Mouse (Mus musculus) forelimb bud, embryonic 11.5 days (tissue): ENCODE measurements around the gene Rufy2.
A peak's percentile ranks its signal among the peaks of the same experiment; 100 is the strongest.

Experiments
- DNase-seq: peaks from one replicate; pipeline ENCODE4 v3.0.0-alpha.2; 2012; ENCODE audit warnings: low read depth, low spot score

Gene Rufy2

DNA sequence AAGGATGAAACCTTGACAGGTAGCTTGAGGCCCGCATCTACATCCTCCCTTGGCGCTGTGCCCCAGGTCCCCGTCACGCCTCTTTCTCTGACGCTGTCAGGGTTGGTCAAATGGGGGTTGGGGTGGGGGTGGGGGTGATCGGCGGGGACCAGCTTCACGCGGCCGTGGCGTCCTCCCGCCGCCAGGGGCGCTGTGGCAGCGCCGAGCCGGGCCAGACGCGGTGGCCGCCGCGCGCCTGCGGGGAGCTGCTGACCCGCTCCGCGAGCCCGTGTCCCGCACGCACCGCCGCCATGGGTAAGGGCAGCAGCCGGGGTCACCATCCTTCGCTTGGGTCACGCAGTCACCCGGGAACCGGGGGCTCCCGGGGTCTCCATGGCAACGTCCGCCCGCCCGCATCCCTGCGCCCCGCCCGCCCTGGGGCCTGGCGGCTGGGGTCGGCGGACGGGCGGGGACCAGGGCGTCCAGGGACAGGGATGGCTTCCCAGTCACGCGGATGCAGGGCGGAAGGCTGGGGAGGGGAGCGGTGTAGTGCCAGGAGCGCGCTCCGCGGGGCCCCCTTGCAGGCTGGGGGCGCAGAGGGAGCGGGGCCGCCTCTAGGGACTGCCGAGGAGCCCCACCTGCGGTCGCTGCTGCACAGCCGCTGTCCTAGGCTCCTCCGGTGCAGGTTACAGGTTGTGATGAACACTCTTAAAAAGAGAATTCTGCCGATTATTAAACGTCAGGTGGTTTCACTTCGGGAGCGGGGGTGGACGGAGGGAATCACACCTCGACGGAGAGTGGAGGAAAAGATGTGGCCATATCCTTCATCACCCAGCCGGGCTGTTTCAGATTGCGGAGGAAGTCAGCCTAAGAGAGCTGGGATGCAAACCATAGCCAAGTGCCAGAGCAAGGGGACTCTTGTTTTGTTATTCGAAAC lies at the start of gene Rufy2:
Gene Rufy2, plus strand, starts transcription at position 185 of the 916 bp plus-strand sequence.
- DNase-seq, result peak; percentile 82

DNA sequence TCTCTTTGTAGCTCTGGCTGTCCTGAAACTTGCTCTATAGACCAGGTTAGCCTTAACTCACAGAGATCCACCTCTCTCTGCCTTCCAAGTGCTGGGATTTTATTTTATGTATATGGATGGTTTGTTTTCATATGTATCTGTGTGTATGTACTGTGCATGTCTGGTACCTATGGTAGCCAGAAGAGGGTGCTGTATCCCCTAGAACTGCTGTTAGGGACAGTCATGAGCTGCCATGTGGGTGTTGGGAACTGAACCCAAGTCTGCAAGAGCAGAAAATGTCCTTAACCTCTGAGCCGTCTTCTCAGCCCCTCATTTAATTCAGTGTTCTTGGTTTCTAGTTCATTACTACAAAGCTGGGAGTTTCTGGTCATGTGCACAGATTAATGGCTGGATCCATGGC lies 47.6 kb upstream of the Rufy2 start:
- DNase-seq, result no peak

DNA sequence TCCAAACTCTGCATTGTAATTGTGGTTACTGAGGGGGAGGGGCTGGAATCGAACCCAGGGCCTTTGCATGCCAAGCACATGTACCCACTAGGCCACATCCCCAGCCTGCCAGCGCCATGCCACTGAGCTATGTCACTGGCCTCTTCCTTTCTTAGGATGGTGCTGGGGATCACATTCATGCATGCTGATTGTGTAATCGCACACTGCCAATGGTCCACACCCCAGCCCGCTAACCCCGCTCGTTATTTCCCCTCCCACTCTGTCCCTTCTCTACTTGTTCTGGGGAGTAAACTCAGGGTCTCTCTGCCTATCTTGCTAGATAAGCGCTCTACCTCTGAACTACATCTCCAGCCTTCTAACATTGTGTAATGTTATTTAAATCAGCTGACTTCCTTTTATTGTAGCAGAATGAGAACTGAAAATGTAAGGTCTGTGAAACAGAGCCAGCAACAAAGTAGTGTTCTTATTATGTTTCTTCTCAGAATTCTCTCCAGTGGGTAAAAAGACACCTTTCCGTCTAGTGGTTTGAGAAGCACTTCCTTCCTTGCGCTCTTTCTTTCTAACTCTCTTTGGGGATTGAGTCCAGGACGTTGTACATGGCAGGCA lies 34.9 kb upstream of the Rufy2 start:
- DNase-seq, result no peak

DNA sequence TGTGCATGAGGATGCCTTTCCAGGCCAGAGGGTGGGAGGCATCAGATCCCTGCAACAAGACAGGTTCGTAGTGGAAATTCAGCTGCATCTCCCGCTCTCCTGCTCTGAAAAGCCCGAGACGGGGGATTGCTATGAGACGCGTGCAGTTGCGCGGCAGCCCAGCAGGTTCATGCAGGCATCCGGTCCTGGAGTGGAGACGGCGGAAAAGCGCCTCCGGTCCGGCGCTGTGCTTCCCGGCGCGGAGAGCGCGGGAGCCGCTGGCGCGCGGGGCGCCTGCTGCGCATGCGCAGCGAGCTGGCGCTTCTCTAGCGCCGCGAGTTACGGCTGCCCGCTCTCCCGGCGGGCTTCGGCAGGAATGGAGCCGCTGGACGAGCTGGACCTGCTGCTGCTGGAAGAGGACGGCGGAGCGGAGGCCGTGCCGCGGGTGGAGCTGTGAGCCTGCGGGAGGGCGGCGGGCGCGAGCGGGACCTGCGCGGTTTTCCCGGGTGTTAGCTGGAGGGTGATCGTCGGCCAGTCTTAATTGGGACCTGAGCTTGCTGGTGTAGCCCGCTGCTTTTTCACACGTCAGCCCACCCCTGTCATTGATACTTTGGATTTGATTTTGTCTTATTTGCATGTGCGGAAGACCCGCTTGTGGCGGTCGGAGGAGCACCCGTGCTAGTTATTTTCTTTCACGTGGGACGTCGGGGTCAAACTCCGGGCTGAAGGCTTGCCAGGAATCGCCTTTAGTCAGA lies 33.1 kb upstream of the Rufy2 start, which contains the start of gene Dna2:
Gene Dna2, plus strand, starts transcription at position 289 of the 734 bp plus-strand sequence.
- DNase-seq, result peak; percentile 92

GRCm38 (mm10) chr10:62948551-62948950 lies 31.5 kb upstream of the Rufy2 start:
- no peak for DNase-seq

DNA sequence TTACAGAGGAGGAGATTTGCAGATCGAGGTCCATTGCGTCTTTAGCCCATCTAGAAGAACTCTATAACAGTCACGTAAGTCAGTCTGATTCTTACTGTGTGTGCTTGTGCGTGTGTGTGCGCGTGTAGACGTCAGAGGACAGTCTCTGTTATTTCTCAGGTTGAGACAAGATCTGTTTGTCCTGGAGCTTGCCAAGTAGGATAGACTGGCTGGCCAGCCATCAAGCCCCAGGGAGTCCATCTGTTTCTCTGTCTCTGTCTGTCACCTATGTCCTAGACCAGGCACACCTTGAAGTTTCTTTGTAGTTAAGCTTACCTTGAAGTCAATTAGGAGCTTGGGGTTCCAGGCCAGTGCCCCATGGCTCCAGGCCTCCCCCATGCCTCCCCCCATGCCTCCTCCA lies 16.1 kb upstream of the Rufy2 start:
- DNase-seq, result no peak

- no peak for DNase-seq
These were observed 14.2 kb upstream of the Rufy2 start for GRCm38 (mm10) chr10:62965796-62966195.

DNA sequence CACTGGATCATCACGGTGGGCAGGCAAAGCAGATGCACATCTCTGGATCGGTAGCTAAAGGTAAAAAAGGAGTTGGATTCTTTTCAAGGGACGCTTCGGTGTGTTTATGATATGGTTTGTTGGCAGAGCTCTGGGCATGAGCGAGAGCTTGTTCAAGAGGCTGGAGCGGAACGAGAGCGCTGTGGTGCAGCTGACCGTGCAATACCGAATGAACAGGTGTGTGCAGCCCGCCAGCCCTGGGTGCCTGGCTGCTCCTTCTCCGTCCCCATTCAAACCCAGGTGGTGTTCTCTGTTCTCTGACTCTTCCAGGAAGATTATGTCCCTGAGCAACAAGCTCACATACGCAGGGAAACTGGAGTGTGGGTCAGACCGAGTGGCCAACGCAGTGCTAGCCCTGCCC lies 13.7 kb upstream of the Rufy2 start:
- DNase-seq, result no peak

DNA sequence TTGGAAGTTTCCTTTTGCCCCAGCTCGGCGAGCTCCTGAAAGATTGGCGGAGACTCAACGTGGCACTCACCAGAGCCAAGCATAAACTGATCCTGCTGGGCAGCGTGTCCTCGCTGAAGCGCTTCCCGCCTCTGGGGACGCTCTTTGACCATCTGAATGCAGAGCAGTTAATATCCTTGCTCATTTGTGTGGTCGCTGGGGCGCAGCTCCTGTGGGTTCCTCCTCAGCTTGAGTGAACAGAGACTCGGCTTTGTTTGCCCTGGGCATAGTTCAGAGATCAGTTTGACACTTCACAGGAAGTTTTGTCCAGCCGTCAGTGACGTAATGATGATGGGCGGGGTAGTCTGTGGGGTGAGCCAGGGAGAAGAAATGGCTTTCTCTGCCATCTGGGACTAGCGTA lies 8.2 kb upstream of the Rufy2 start:
- DNase-seq, result no peak

DNA sequence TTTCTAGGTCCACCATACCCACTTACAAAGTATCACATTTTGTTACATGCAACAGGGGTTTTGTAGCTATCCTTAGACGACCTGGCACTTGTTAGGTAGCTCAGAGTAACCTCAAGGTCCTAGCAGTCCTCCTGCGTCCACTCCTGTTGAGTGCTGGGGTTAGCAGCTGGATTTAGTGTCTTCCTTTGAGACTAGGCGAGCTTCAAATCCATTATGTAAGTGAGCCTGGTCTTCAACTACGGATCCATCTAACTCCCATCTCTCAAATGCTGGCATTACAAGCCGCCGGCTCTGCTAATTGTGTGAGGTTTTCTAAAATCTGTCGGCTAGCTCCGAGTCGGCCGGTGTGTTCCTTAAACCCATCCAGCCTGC lies 370 bp upstream of the Rufy2 start:
- DNase-seq, result no peak

DNA sequence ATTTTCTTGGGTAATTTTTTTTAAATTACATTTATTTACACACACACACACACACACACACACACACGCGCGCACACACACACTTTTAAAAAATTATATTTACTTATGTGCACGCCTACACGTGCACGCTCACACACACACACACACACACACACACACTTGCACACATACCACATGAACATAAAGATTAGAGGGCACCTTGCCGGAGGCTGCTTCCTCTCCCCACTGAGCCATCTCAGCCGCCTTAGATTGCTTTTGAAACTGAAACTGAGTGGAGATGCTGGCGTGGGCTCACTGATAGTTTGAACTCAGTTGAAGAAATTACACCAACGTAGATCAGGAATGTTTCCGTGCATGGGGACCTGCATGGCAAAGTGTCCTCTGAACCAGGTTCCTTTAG lies 4.0 kb downstream of the Rufy2 start:
- DNase-seq, result no peak

DNA sequence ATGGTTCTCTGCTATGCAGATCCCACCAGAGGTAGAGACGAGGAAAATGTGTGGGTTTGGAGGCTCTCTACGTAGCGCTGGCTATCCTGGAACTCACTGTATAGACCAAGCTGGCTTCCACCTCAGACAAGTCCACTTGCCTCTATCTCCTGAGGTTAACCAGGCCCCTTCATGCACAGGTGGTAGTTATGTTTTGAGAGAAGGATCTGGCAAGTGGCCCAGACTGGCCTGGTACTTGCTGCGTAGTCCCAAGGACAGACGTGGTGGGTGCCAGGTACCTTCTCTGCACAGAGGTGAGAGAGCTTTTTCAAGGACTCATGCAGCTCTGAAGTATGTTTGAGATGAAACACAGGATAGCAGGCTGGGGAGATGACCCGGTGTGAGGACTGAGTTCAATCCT lies 4.5 kb downstream of the Rufy2 start:
- no peak for DNase-seq

DNA sequence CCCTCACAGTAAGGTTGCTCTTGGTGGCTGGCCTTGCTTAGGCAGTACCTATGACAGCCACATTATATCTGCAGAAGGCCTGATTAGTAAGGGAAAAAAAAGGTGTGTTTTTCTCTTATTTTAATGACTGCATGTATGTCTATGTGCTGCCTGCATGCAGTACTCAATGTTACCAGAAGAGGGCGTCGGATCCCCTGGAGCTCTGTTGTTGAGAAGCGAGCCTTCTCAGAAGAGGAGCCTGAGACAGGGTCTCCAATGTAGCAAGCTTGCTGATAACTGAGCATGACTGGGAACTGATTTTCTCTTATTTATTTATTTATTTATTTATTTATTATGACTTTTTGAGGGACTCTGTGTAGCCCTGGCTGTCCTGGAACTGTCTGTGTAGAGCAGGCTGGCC lies 7.3 kb downstream of the Rufy2 start:
- peak; percentile 46 for DNase-seq

GRCm38 (mm10) chr10:62990636-62991035 lies 10.6 kb downstream of the Rufy2 start:
- DNase-seq, result no peak

GRCm38 (mm10) chr10:62993991-62994390 lies 14.0 kb downstream of the Rufy2 start:
- DNase-seq, result no peak

- DNase-seq, result no peak
These were observed 20.6 kb downstream of the Rufy2 start for GRCm38 (mm10) chr10:63000584-63000983.

- DNase-seq, result no peak
These were observed 23.2 kb downstream of the Rufy2 start for GRCm38 (mm10) chr10:63003252-63003651.

- DNase-seq, result no peak
These were observed 24.5 kb downstream of the Rufy2 start for GRCm38 (mm10) chr10:63004556-63004955.

- no peak for DNase-seq
These were observed 28.2 kb downstream of the Rufy2 start for GRCm38 (mm10) chr10:63008193-63008592.

GRCm38 (mm10) chr10:63010268-63010667 lies 30.2 kb downstream of the Rufy2 start:
- DNase-seq, result no peak

GRCm38 (mm10) chr10:63011556-63011955 lies 31.5 kb downstream of the Rufy2 start:
- DNase-seq, result no peak

GRCm38 (mm10) chr10:63013476-63013875 lies 33.5 kb downstream of the Rufy2 start:
- no peak for DNase-seq
